Mouse (Mus musculus) heart, adult 2 months (tissue): Measurements from ENCODE around the gene Senp6. TPM values are rescaled to one million over a fixed set of nuclear protein-coding genes. Genes with fewer than 3 reads are reported as not detected.
A peak's percentile ranks its signal among the peaks of the same experiment; 100 is the strongest.

Experiments used
- DNase-seq, 2 experiments: peaks; one replicate each; pipeline ENCODE4 v3.0.0; 2021
- H3K27ac ChIP-seq: fragments of 200-600 bp; 2 replicates; pipeline ENCODE4 v1.8.1; 2022
- H3K27me3 ChIP-seq: fragments of 200-500 bp; 2 replicates; pipeline ENCODE4 v1.6.1; 2012; ENCODE audit warnings: mild to moderate bottlenecking, low read length, inconsistent platforms, mixed read lengths; ENCODE audit not compliant: control insufficient read depth, insufficient read depth
- H3K36me3 ChIP-seq: fragments of 200-500 bp; 2 replicates; pipeline ENCODE4 v1.6.1; 2012; ENCODE audit warnings: low read length, inconsistent platforms; ENCODE audit not compliant: control insufficient read depth, insufficient read depth
- H3K4me1 ChIP-seq: fragments of 200-500 bp; 2 replicates; pipeline ENCODE4 v1.6.1; 2011; ENCODE audit warnings: low read length; ENCODE audit not compliant: control insufficient read depth, insufficient read depth
- H3K4me3 ChIP-seq: fragments of 200-600 bp; 2 replicates; pipeline ENCODE4 v1.8.1; 2022
- H3K79me2 ChIP-seq: fragments of 200-500 bp; replicated peaks from 2 replicates; pipeline ENCODE4 v1.6.1; 2012; ENCODE audit warnings: mild to moderate bottlenecking, inconsistent platforms, low read length, moderate library complexity, mixed read lengths; ENCODE audit not compliant: control insufficient read depth, insufficient read depth
- H3K9ac ChIP-seq: fragments of 200-500 bp; 2 replicates; pipeline ENCODE4 v1.6.1; 2012; ENCODE audit warnings: low read depth, mild to moderate bottlenecking, control low read depth, inconsistent platforms, low read length, mixed read lengths
- CTCF ChIP-seq: fragments of 200-600 bp; IDR thresholded peaks from 2 replicates; pipeline ENCODE4 v1.8.1; 2022; ENCODE audit warnings: antibody characterized with exemption, mild to moderate bottlenecking, moderate library complexity
- EP300 ChIP-seq: fragments of 200-500 bp; IDR thresholded peaks from 2 replicates; pipeline ENCODE4 v1.6.1; 2011; ENCODE audit warnings: low read depth, low read length, control low read depth; ENCODE audit not compliant: insufficient read depth
- POLR2A ChIP-seq: fragments of 200-500 bp; IDR thresholded peaks from 2 replicates; pipeline ENCODE4 v1.6.1; 2011; ENCODE audit warnings: mild to moderate bottlenecking, low read depth, low read length, control low read depth; ENCODE audit not compliant: insufficient read depth
- WGBS: fragments of 180-500 bp; shearing (Covaris S2); methylation state at CpG from one replicate; pipeline ENCODE4 v1.1.7; 2018; 5-methylcytosine and 5-hydroxymethylcytosine counted together
- intact Hi-C: fragments of 180-260 bp; cut with DNase I; formaldehyde crosslinking; loops from one replicate; pipeline ENCODE4 v1.15.1; 2025
- polyA plus RNA-seq: library from polyadenylated mRNA; depleted of rRNA; stranded (reverse); fragments of >200 nt; gene quantifications from 2 replicates; pipeline ENCODE4 v1.2.3, GENCODE M21; 2012
- total RNA-seq, 2 experiments: library from RNA; stranded (reverse); gene quantifications; 2 replicates each; pipeline ENCODE4 v1.2.3; 2021

The Senp6 gene
- total and polyA plus RNA-seq, 3 experiments: 9.6 to 72.7 (median 62.5) TPM

GRCm38 (mm10) chr9:80164191-80164590 is 97.5 kb downstream of the Senp6 start:
- H3K4me3 ChIP-seq: peak overlapping the region; percentile 67
- no peaks in the 10 kb centered on the region for H3K27me3 ChIP-seq
- H3K4me1 ChIP-seq: peaks cover 1% of the 10 kb centered on the region
- H3K27ac ChIP-seq: peak overlapping the region; percentile 10; the same call in 1 of the 2 replicates
- no peak for DNase-seq
- H3K9ac ChIP-seq: no peak overlapping the region; the same call in 1 of the 2 replicates
- TF ChIP-seq CTCF: no peak
- TF ChIP-seq POLR2A: no peak
- no peak for TF ChIP-seq EP300
- intact Hi-C loops: loop anchor here (5.0 to 10.0 kb wide), 3 partner anchors 97 to 199 kb away; partner anchors contain the start of gene Senp6
- WGBS: 3% methylated on average over 13 of the region's 13 CpGs
- 0 out of 2 replicates have a peak, but pooled peaks cover 1% of the 10 kb centered on the region for H3K79me2 ChIP-seq
- no peaks in the 10 kb centered on the region; the same call in 1 of the 2 replicates for H3K36me3 ChIP-seq

GRCm38 (mm10) chr9:80164611-80165474 is 98.1 kb downstream of the Senp6 start, which contains the start of gene Myo6:
Myo6 (plus strand) TSS chr9:80165031.
- H3K9ac ChIP-seq: peak within 1 kb of the TSS; percentile 99
- peaks cover 1% of the 10 kb centered on the region for H3K4me1 ChIP-seq
- 0 out of 2 replicates have a peak, but pooled peaks cover 1% of the 10 kb centered on the region for H3K79me2 ChIP-seq
- WGBS: under 1% methylated on average over 68 of the region's 69 CpGs
- H3K27me3 ChIP-seq: no peaks in the 10 kb centered on the region
- peak; percentile 96 for DNase-seq
- H3K4me3 ChIP-seq: peak within 1 kb of the TSS; percentile 67
- no peaks in the 10 kb centered on the region; the same call in 1 of the 2 replicates for H3K36me3 ChIP-seq
- H3K27ac ChIP-seq: peak within 1 kb of the TSS; percentile 96
- intact Hi-C loops: loop anchor here (5.0 to 10.0 kb wide), 4 partner anchors 72 to 200 kb away; partner anchors contain the start of gene Senp6
- peak; percentile 72 for TF ChIP-seq EP300
- TF ChIP-seq POLR2A: peak; percentile 95
- no peak for TF ChIP-seq CTCF

GRCm38 (mm10) chr9:80165690-80166089 is 99.0 kb downstream of the Senp6 start:
- H3K27ac ChIP-seq: peak overlapping the region; percentile 96

GRCm38 (mm10) chr9:80166425-80166824 is 99.7 kb downstream of the Senp6 start:
- Histone ChIP-seq H3K36me3 (no peaks in the 10 kb centered on the region; the same call in 1 of the 2 replicates), H3K27ac (peak overlapping the region; percentile 96), H3K27me3 (no peaks in the 10 kb centered on the region), H3K4me1 (peaks cover 1% of the 10 kb centered on the region), H3K4me3 (peak overlapping the region; percentile 67), H3K79me2 (peaks cover 3% of the 10 kb centered on the region; the same call in 1 of the 2 replicates), H3K9ac (no peak overlapping the region)
- DNase-seq: no peak
- intact Hi-C loops: loop anchor here (5.0 to 10.0 kb wide), 2 partner anchors 71 to 202 kb away; no protein-coding TSS in a partner anchor
- TF ChIP-seq EP300: no peak
- no peak for TF ChIP-seq POLR2A
- no peak for TF ChIP-seq CTCF
- 33% methylated on average over 6 of the region's 6 CpGs for WGBS

More at GRCm38 (mm10) chr9:80165690-80166089, 99.0 kb downstream of the Senp6 start:
- WGBS: 9% methylated on average over 9 of the region's 9 CpGs
- TF ChIP-seq CTCF: no peak
- TF ChIP-seq EP300: no peak
- TF ChIP-seq POLR2A: no peak
- no peaks in the 10 kb centered on the region; the same call in 1 of the 2 replicates for H3K36me3 ChIP-seq
- peaks cover 1% of the 10 kb centered on the region for H3K4me1 ChIP-seq
- no peaks in the 10 kb centered on the region for H3K27me3 ChIP-seq
- peak overlapping the region; percentile 67 for H3K4me3 ChIP-seq
- intact Hi-C loops: loop anchor here (5.0 to 10.0 kb wide), 2 partner anchors 72 to 201 kb away; no protein-coding TSS in a partner anchor
- 0 out of 2 replicates have a peak, but pooled peaks cover 1% of the 10 kb centered on the region for H3K79me2 ChIP-seq
- DNase-seq: peak in 1 of 2 experiments; percentile 10
- peak overlapping the region; percentile 71 for H3K9ac ChIP-seq

GRCm38 (mm10) chr9:80167089-80167488 is 100.4 kb downstream of the Senp6 start:
- Histone ChIP-seq H3K4me3 (no peak overlapping the region), H3K79me2 (peaks cover 7% of the 10 kb centered on the region), H3K9ac (no peak overlapping the region), H3K4me1 (peaks cover 1% of the 10 kb centered on the region), H3K27ac (peak overlapping the region; percentile 53), H3K27me3 (no peaks in the 10 kb centered on the region), H3K36me3 (no peaks in the 10 kb centered on the region; the same call in none of the 2 replicates)
- 67% methylated on average over 4 of the region's 4 CpGs for WGBS
- intact Hi-C loops: loop anchor here (5.0 to 10.0 kb wide), 2 partner anchors 70 to 202 kb away; no protein-coding TSS in a partner anchor
- no peak for DNase-seq
- TF ChIP-seq POLR2A (no peak), EP300 (no peak), CTCF (no peak)
